Mouse (Mus musculus) hindbrain, embryonic 11.5 days (tissue): ENCODE results near the gene Rilp. TPM values are rescaled to one million over a fixed set of nuclear protein-coding genes. Genes with fewer than 3 reads are reported as not detected.

ENCODE experiments used
- ATAC-seq: fragments of 200-750 bp; cut with Nextera tagmentation; 2 replicates; pipeline ENCODE4 v1.8.0; 2017; ENCODE audit warnings: mild to moderate bottlenecking, moderate TSS enrichment, moderate library complexity; ENCODE audit not compliant: low FRiP score
- DNase-seq: peaks from one replicate; pipeline ENCODE4 v3.0.0-alpha.2; 2015; ENCODE audit warnings: low spot score
- H3K27ac ChIP-seq: fragments of 300-500 bp; sonication (generic); 2 replicates; pipeline ENCODE4 v1.5.1; 2014; ENCODE audit warnings: mild to moderate bottlenecking, low read depth, low read length
- H3K27me3 ChIP-seq: fragments of 300-500 bp; sonication (generic); 2 replicates; pipeline ENCODE4 v1.6.1; 2014; ENCODE audit warnings: mild to moderate bottlenecking, low read length, moderate library complexity, mixed read lengths; ENCODE audit not compliant: control insufficient read depth, insufficient read depth
- H3K36me3 ChIP-seq: fragments of 300-500 bp; sonication (generic); 2 replicates; pipeline ENCODE4 v1.6.1; 2014; ENCODE audit warnings: mild to moderate bottlenecking, low read length, moderate library complexity, mixed read lengths; ENCODE audit not compliant: control insufficient read depth, insufficient read depth
- H3K4me1 ChIP-seq: fragments of 300-500 bp; sonication (generic); replicated peaks from 2 replicates; pipeline ENCODE4 v1.6.1; 2014; ENCODE audit warnings: low read length, mixed read lengths; ENCODE audit not compliant: control insufficient read depth, insufficient read depth
- H3K4me2 ChIP-seq: fragments of 300-500 bp; sonication (generic); replicated peaks from 2 replicates; pipeline ENCODE4 v1.6.1; 2014; ENCODE audit warnings: mild to moderate bottlenecking, low read depth, low read length
- H3K4me3 ChIP-seq: fragments of 300-500 bp; sonication (generic); 2 replicates; pipeline ENCODE4 v1.5.1; 2014; ENCODE audit warnings: low read depth, low read length
- H3K9ac ChIP-seq: fragments of 300-500 bp; sonication (generic); 2 replicates; pipeline ENCODE4 v1.6.1; 2014; ENCODE audit warnings: low read depth, low read length
- H3K9me3 ChIP-seq: fragments of 300-500 bp; sonication (generic); 2 replicates; pipeline ENCODE4 v1.6.1; 2016; ENCODE audit warnings: low read length; ENCODE audit not compliant: control insufficient read depth
- WGBS: fragments of 180-500 bp; shearing (Covaris S2); extraction: QIAGEN DNeasy Blood & Tissue Kit; methylation state at CpG from one replicate; pipeline ENCODE4 v1.1.7; 2014; 5-methylcytosine and 5-hydroxymethylcytosine counted together
- polyA plus RNA-seq: library from polyadenylated mRNA; unstranded; fragments of >200 nt; fragmentation: Nextera tagmentation; extraction: Ambion mirVana; gene quantifications from 2 replicates; pipeline ENCODE4 v1.2.1, GENCODE M21; 2014

The Rilp gene
- polyA plus RNA-seq, 1 experiment from 2014 or later = 0.63 TPM

DNA sequence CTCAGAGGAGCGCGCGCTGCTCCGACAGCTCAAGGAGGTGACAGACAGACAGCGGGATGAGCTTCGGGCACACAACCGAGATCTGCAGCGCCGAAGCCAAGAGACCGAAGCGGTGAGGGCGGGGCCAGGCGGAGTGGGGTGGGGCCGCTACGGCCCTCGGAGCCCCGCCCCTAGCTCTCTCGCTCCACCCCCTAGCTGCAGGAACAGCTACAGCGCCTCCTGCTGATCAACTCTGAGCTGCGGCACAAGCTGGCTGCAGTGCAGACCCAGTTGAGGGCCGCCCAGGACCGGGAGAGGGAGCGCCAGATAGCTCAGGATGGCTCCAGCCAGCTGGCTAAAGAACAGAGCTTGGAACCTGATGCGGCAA is 716 bp downstream of the Rilp start:
- Histone ChIP-seq H3K27me3 (no peaks in the 10 kb centered on the region), H3K4me3 (peak overlapping the region; percentile 39), H3K36me3 (peaks cover 17% of the 10 kb centered on the region), H3K4me1 (peaks cover 4% of the 10 kb centered on the region; the same call in 1 of the 2 replicates), H3K27ac (peak overlapping the region; percentile 56; the same call in 1 of the 2 replicates), H3K9ac (peak overlapping the region; percentile 57), H3K9me3 (no peaks in the 10 kb centered on the region), H3K4me2 (peak overlapping the region; percentile 76)
- WGBS = 2% methylated on average over 21 of the region's 24 CpGs
- ATAC-seq (peak; percentile 89), DNase-seq (peak; percentile 95)

DNA sequence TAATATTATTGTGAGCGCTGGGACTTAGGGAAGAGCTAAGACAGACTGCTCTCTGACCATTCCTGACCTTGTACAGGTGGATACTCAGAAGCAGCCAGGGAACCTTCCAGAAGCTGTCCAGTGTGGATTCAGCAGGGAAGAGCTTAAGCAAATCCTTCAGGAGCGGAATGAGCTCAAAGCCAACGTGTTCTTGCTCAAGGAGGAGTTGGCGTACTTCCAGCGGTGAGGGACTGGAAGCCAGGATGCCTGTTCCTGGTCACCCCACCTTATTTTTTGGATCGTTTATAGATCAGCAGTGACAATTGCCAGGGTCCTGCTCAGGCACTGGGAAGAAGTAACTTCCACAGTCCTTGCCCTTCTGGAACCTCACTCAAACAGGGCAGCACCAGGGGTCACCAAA is 1.3 kb downstream of the Rilp start:
- Histone ChIP-seq H3K4me3 (no peak overlapping the region), H3K27me3 (no peaks in the 10 kb centered on the region), H3K9me3 (no peaks in the 10 kb centered on the region), H3K4me2 (no peak overlapping the region), H3K9ac (no peak overlapping the region), H3K4me1 (peaks cover 4% of the 10 kb centered on the region; the same call in 1 of the 2 replicates), H3K36me3 (peaks cover 11% of the 10 kb centered on the region), H3K27ac (no peak overlapping the region)
- no peak for DNase-seq
- WGBS = 88% methylated on average over 6 of the region's 6 CpGs
- no peak for ATAC-seq

DNA sequence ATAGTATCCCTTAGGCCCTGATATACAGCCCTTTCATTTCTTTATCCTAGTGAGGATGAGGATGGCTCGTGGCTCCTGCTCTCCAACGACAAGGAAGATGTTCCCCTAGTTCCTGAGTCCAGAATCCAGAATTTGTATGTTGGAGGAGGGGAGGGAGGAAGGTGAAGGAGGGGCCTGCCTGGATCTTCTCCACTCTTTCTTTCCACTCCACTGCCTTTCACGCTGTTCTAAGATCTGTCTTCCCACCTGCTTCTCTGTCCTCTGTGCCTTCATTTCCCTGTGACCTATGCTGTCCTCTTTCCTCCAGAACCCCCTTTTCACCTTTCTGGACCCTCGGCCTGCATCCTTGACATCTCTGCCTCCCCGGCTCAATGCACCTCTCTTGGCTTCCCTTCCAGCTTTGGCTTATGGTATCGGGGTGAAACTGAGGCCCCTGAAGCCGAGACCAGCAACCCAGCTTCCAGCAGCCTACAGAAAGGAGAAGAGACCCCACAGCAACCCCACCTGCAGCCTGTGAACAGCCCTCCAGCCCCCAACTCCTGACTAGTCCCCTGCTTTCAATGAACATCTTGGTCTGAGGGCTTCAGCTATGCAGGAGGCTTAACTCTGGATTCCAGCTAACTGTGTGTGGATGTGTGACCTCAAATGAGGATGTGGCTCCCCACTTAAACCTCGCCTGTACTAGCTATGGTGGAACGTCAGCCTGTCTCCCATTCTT is 2.6 kb downstream of the Rilp start:
- no peak overlapping the region for H3K9ac ChIP-seq
- no peaks in the 10 kb centered on the region for H3K27me3 ChIP-seq
- H3K4me3 ChIP-seq = no peak overlapping the region
- H3K36me3 ChIP-seq = peaks cover 8% of the 10 kb centered on the region
- H3K9me3 ChIP-seq = no peaks in the 10 kb centered on the region
- peaks cover 4% of the 10 kb centered on the region; the same call in 1 of the 2 replicates for H3K4me1 ChIP-seq
- H3K4me2 ChIP-seq = no peak overlapping the region
- ATAC-seq = no peak
- WGBS = 79% methylated on average over 9 of the region's 9 CpGs
- no peak overlapping the region for H3K27ac ChIP-seq
- DNase-seq = no peak

GRCm38 (mm10) chr11:75513336-75513735 is 3.4 kb downstream of the Rilp start, which contains the start of gene Scarf1:
Gene Scarf1, plus strand, starts transcription at chr11:75513540.
- H3K27me3 ChIP-seq = no peaks in the 10 kb centered on the region
- peaks cover 5% of the 10 kb centered on the region for H3K36me3 ChIP-seq
- 0 out of 2 replicates have a peak within 1 kb of the TSS, but pooled peaks have one; percentile 1 for H3K9ac ChIP-seq
- DNase-seq (no peak), ATAC-seq (no peak)
- no peak within 1 kb of the TSS for H3K4me3 ChIP-seq
- H3K27ac ChIP-seq = no peak within 1 kb of the TSS
- H3K4me2 ChIP-seq = no peak within 1 kb of the TSS
- H3K9me3 ChIP-seq = no peaks in the 10 kb centered on the region
- WGBS = 47% methylated on average over 8 of the region's 8 CpGs
- H3K4me1 ChIP-seq = peaks cover 4% of the 10 kb centered on the region; the same call in 1 of the 2 replicates

- Histone ChIP-seq H3K4me2 (no peak overlapping the region), H3K9ac (no peak overlapping the region), H3K27ac (no peak overlapping the region), H3K4me3 (no peak overlapping the region), H3K9me3 (no peaks in the 10 kb centered on the region), H3K36me3 (no peaks in the 10 kb centered on the region), H3K4me1 (no peaks in the 10 kb centered on the region), H3K27me3 (no peaks in the 10 kb centered on the region)
- WGBS = 92% methylated on average over 25 of the region's 25 CpGs
- ATAC-seq = no peak
- no peak for DNase-seq
Observed at GRCm38 (mm10) chr11:75515186-75515585, 5.3 kb downstream of the Rilp start.

GRCm38 (mm10) chr11:75519834-75520633 is 10.1 kb downstream of the Rilp start:
- H3K27me3 ChIP-seq = no peaks in the 10 kb centered on the region

GRCm38 (mm10) chr11:75521609-75522008 is 11.7 kb downstream of the Rilp start:
- 89% methylated on average over 4 of the region's 4 CpGs for WGBS
- DNase-seq (no peak), ATAC-seq (no peak)
- Histone ChIP-seq H3K9ac (no peak overlapping the region), H3K36me3 (no peaks in the 10 kb centered on the region), H3K4me2 (no peak overlapping the region), H3K4me3 (no peak overlapping the region), H3K27me3 (no peaks in the 10 kb centered on the region), H3K4me1 (no peaks in the 10 kb centered on the region), H3K27ac (no peak overlapping the region), H3K9me3 (no peaks in the 10 kb centered on the region)

More at GRCm38 (mm10) chr11:75519834-75520633, 10.1 kb downstream of the Rilp start:
- Histone ChIP-seq H3K9me3 (no peaks in the 10 kb centered on the region), H3K36me3 (no peaks in the 10 kb centered on the region), H3K27ac (no peak overlapping the region), H3K4me1 (no peaks in the 10 kb centered on the region), H3K9ac (no peak overlapping the region), H3K4me2 (no peak overlapping the region), H3K4me3 (no peak overlapping the region)
- no peak for DNase-seq
- no peak for ATAC-seq
- 81% methylated on average over 15 of the region's 15 CpGs for WGBS

DNA sequence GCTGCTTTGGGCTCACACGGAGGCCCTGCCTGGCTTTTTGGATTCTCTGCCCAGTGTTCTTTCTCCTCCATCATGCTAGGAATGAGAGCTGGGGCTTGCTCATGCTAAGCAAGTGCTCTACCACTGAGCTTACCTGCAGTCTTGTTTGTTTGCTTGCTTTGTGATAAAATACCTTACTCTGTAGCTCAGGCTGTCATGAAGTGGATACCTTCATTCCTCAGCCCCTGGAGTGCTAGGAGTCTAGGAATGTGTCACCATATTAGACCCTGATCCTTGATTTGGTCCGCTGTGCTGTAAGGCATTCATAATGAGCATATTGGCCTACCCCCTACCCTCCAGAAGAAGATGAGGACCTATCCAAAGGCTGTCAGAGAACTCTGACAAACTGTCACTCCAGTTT is 12.9 kb downstream of the Rilp start:
- no peak overlapping the region for H3K9ac ChIP-seq
- H3K27me3 ChIP-seq = no peaks in the 10 kb centered on the region
- 82% methylated on average over 2 of the region's 2 CpGs for WGBS
- no peaks in the 10 kb centered on the region for H3K9me3 ChIP-seq
- H3K36me3 ChIP-seq = no peaks in the 10 kb centered on the region
- no peak for ATAC-seq
- H3K27ac ChIP-seq = no peak overlapping the region
- no peak for DNase-seq
- no peaks in the 10 kb centered on the region for H3K4me1 ChIP-seq
- no peak overlapping the region for H3K4me3 ChIP-seq
- no peak overlapping the region for H3K4me2 ChIP-seq
